Mouse (Mus musculus): ENCODE measurements around the gene Kng2. TPM values are rescaled to one million over a fixed set of nuclear protein-coding genes. Genes with fewer than 3 reads are reported as not detected.
"Not testable (repeated sequence)": the region's sequence is repeated elsewhere in the genome, so short reads cannot be mapped to it uniquely, and the experiment has no call there.

Gene Kng2
- total RNA-seq, 2 experiments from 2014 or later, result 0.41 TPM; not detected in 1

DNA sequence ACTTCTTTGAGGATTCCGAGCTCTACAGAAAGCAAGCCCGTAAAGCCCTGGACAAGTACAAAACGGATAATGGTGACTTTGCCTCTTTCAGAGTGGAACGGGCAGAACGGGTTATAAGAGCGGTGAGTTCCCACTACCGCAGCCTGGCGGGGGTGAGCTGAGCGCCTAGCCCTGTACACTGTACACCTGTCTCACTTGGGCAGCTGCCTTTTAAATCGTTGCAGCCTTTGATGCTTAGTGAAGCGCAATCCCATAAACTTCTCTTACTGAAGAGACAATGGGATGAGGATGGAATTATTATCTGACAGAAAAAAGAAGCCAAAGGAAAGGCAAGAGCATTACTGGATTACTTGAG, 73.2 kb downstream of the Kng2 start:
- no peak for DNase-seq

DNA sequence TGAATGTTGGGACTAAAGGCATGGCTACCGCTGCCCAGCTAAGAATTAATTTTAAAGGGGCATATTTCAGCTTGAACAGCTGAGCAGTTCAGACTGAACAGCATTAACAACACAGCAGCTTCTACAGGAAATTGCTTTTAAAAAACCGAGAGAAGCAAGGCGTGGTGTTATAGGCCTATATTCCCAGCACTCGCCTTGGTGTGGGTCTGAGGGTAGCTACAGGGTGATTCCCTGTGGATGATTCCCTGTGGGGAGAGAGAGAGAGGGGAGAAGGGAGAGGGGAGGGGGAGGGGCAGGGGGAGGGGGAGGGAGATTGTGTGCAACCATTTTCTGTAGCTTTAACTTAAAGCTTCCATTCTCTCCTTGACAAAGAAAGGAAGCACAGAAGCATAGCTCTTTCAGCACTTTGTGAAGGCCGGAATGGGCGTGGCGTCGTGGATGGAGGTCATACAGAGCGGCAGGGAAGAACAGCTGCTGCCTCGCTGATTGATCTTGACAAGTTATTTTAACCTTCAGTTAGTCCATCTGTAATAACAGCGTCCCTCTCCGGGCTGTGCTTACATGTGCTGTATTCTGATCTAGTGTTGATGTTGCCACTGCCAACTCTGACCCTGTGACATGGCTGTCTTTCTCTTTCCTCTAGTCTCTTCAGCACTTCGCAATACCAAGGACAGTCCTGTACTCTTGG, 73.7 kb downstream of the Kng2 start:
- DNase-seq, result no peak

DNA sequence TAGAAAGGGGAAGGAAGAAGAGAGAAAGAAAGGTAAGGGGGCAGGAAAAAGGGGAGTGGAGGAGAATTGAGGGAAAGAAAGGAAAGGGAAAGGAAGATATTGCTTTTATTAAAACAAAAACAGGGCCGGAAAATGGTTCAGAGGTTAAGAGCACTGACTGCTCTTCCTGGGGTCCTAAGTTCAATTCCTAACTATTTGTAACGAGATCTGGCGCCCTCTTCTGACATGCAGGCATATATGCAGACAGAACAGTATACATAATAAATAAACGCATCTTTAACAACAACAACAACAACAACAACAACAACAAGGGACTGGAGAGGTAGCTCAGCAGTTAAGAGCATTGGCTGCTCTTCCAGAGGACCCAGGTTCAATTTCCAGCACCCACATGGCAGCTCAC, 76.2 kb downstream of the Kng2 start:
- peak in 1 of 2 experiments; percentile 8 for DNase-seq

DNA sequence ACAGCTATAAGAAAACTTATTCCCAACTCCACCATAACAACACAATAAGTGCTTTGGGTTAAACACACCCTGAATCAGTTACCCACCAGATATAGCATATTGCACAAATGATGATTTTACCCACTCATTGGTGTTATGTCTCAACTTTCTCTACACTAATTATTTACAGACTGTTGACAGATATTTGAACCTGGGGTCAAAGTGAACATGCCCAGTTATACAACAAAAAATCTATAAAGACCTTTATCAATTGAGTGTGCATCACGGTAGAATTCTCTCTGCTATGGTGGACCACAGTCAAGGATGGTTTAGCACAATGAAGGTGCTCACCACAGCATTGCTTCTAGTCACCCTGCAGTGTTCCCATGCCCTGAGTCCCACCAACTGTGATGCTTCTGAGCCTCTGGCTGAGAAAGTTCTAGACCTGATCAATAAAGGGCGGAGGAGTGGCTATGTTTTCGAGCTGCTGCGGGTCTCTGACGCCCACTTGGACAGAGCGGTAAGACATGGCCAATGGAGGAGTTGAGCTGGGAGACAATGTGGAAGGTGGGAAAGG, 78.4 kb downstream of the Kng2 start, which contains the start of gene Hrg:
TSS of gene Hrg (plus strand) at position 233 of the 556 bp plus-strand sequence.
- DNase-seq, result no peak

GRCm38 (mm10) chr16:22947371-22947770, 81.9 kb downstream of the Kng2 start:
- no peak for DNase-seq

- DNase-seq, result not testable (repeated sequence)
Observed at GRCm38 (mm10) chr16:22941825-22942476, 87.3 kb downstream of the Kng2 start.

- no peak for DNase-seq
Observed at GRCm38 (mm10) chr16:22939120-22939695, 90.1 kb downstream of the Kng2 start.

DNA sequence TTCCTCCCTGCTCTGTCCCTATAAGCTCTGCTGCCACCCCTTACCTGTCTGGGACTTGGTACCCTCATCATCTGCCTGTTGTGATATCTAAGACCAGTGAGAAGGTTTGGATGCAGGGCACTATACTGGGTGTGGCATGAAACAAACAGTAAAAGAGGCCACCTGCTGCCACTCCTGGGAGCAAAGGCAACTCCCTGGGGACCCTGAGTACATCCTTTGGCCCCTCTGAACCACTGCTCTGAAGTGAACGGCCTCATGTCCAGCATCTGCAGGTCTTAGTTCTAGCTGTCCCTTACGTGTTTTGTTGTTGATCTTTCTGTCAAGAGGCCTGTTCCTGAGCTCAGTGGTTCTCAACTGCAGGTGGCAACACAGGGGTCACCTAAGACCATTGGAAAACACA, 90.7 kb downstream of the Kng2 start:
- no peak for DNase-seq

DNA sequence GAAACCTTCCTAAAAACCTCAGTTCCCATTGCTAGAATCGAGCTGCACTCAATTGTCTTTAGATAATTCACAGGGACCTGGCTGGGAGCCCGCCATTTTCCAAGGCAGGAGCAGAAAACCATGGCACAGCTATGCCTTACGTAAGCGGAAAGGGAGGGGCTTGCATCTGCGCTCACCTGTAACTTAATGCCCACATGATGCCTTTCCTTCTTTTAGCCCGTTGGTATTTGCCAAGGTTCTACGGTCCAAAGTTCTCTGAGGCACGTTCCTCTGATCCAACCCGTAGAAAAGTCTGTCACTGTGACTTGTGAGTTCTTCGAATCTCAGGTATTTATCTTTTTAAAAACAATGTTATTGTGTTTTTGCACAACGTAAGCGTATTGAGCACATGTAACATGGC, 91.7 kb downstream of the Kng2 start:
- no peak for DNase-seq

Other genes starting within 250 kb of the Kng2 start
- not detected for gene Crygs, start 217.9 kb downstream of the Kng2 start, total RNA-seq (2021)
- 10 to 100 TPM; 12.7 to 12.8 TPM for gene Tbccd1, start 171.8 kb downstream of the Kng2 start, total RNA-seq (2021)
- 10 to 100 TPM; 47.1 to 50.0 TPM for gene Dnajb11, start 171.6 kb downstream of the Kng2 start, total RNA-seq (2021)
- gene Ahsg, start 138.2 kb downstream of the Kng2 start, total RNA-seq (2021), result 10 to 100 TPM in 1 of 2 experiments, 1 to 10 TPM in 1; 8.4 to 13.5 TPM
- gene Fetub, start 111.1 kb downstream of the Kng2 start, total RNA-seq (2021), result 1 to 10 TPM in 1 of 2 experiments, under 1 TPM in 1; 0.37 to 2.3 TPM
- gene Hrg, start 78.4 kb downstream of the Kng2 start, total RNA-seq (2021), result not detected
- gene Kng1, start 28.4 kb upstream of the Kng2 start, total RNA-seq (2021), result not detected
- gene Eif4a2, start 78.0 kb upstream of the Kng2 start, total RNA-seq (2021), result 100 to 1,000 TPM; 420 to 448 TPM
- 10 to 100 TPM in 1 of 2 experiments, 1 to 10 TPM in 1; 8.3 to 10.1 TPM for gene Rfc4, start 98.3 kb upstream of the Kng2 start, total RNA-seq (2021)
- 10 to 100 TPM; 14.8 to 64.6 TPM for gene Adipoq, start 117.1 kb upstream of the Kng2 start, total RNA-seq (2021)
- gene St6gal1, start 195.3 kb upstream of the Kng2 start, total RNA-seq (2021), result 1 to 10 TPM; 7.2 to 9.7 TPM

Measured in heart, adult 18-20 months (tissue).